In genomic region chr13:53764613-53765243, GRCm38 (mm10) we compare ENCODE assay signal across 8 mouse cellular contexts.
A peak's percentile ranks its signal among the peaks of the same experiment; 100 is the strongest.
DNase-seq lines count a peak whose midpoint lies in the region; ATAC-seq and TF ChIP-seq lines count a peak whose summit lies in the region.

No protein-coding gene starts in this region.

- 26% methylated on average over 13 of the region's 13 CpGs for WGBS in bone marrow, adult 2 months
- 17% methylated on average over 13 of the region's 13 CpGs for WGBS in embryonic facial prominence, embryonic 14.5 days

- H3K27ac ChIP-seq in bone marrow, adult 2 months (ENCODE audit: control insufficient read depth, insufficient read depth, low read depth, low read length, poor library complexity) = no peak overlapping the region
- no peak overlapping the region for H3K27ac ChIP-seq in embryonic facial prominence, embryonic 14.5 days (replicated peaks; ENCODE audit: low read depth, low read length)
- H3K27ac ChIP-seq in layer of hippocampus, adult 2 months = no peak overlapping the region

- no peak for TF ChIP-seq POLR2A in bone marrow, adult 2 months (IDR thresholded peaks at IDR 0.05; ENCODE audit: borderline replicate concordance, control insufficient read depth, low read depth, low read length)

- no peaks in the 10 kb centered on the region for H3K9me3 ChIP-seq in embryonic facial prominence, embryonic 14.5 days (ENCODE audit: control insufficient read depth, low read length)

- no peaks in the 10 kb centered on the region for H3K36me3 ChIP-seq in embryonic facial prominence, embryonic 14.5 days (ENCODE audit: control insufficient read depth, insufficient read depth, low read length)

- intact Hi-C loops in heart, postnatal 14 days (cut with DNase I) = loop anchor here (2.0 to 5.0 kb wide), 2 partner anchors 76 to 302 kb away; no protein-coding TSS in a partner anchor

- H3K4me1 ChIP-seq in bone marrow, adult 2 months (ENCODE audit: control insufficient read depth, insufficient read depth, low read length) = no peaks in the 10 kb centered on the region
- H3K4me1 ChIP-seq in embryonic facial prominence, embryonic 14.5 days (ENCODE audit: control insufficient read depth, insufficient read depth, low read length) = no peaks in the 10 kb centered on the region

- no peak overlapping the region for H3K4me2 ChIP-seq in embryonic facial prominence, embryonic 14.5 days (ENCODE audit: low read depth, low read length)

- no peak overlapping the region for H3K4me3 ChIP-seq in bone marrow, adult 2 months (replicated peaks; ENCODE audit: control insufficient read depth, low read depth, low read length)
- H3K4me3 ChIP-seq in embryonic facial prominence, embryonic 14.5 days (ENCODE audit: low read depth, low read length) = no peak overlapping the region
- H3K4me3 ChIP-seq in layer of hippocampus, adult 2 months = no peak overlapping the region

- H3K27me3 ChIP-seq in embryonic facial prominence, embryonic 14.5 days (replicated peaks; ENCODE audit: control insufficient read depth, insufficient read depth, low read length) = no peaks in the 10 kb centered on the region

- ATAC-seq in CD4-positive, CD25-positive, alpha-beta regulatory T cell, adult 4 months = no peak
- ATAC-seq in embryonic facial prominence, embryonic 14.5 days (ENCODE audit: low read depth) = peak; percentile 62; the same call in 1 of the 2 replicates

- peak; percentile 56; the same call in 1 of the 2 replicates for TF ChIP-seq CTCF in bone marrow, adult 2 months (IDR thresholded peaks at IDR 0.05; ENCODE audit: control insufficient read depth, insufficient read depth, low read length)
- TF ChIP-seq CTCF in layer of hippocampus, adult 2 months (conservative IDR thresholded peaks at IDR 0.05) = peak; percentile 97

- no peak overlapping the region for H3K9ac ChIP-seq in embryonic facial prominence, embryonic 14.5 days (ENCODE audit: low read depth, low read length)

- DNase-seq in CD4-positive, CD25-positive, alpha-beta regulatory T cell, adult 2 months (ENCODE audit: low read depth, low spot score) = peak; percentile 21
- DNase-seq in embryonic facial prominence, embryonic 14.5 days (ENCODE audit: low spot score) = peak; percentile 78
- peak; percentile 46 to 74 for DNase-seq in heart, postnatal 14 days
- peak; percentile 58 to 81 for DNase-seq in layer of hippocampus, adult 2 months (ENCODE audit: low spot score in 2 of 2)
- peak; percentile 28 for DNase-seq in lung, postnatal 25 days (ENCODE audit: low spot score)
- DNase-seq in right cerebral cortex, postnatal 36 days (ENCODE audit: low spot score in 2 of 2) = peak; percentile 31 to 39

Comparison
In these comparisons a context has a peak if more than half of its experiments do, and no peak if none do; other contexts are left out.
1. DNase-seq: peak in every context shown above with its lines; median percentile 78 in embryonic facial prominence, embryonic 14.5 days; 70 in layer of hippocampus, adult 2 months; 60 in heart, postnatal 14 days; 35 in right cerebral cortex, postnatal 36 days; 28 in lung, postnatal 25 days; 21 in CD4-positive, CD25-positive, alpha-beta regulatory T cell, adult 2 months.